Mouse (Mus musculus): ENCODE results near the gene Trpt1. TPM values are rescaled to one million over a fixed set of nuclear protein-coding genes. Genes with fewer than 3 reads are reported as not detected.
"Not testable (repeated sequence)": the region's sequence is repeated elsewhere in the genome, so short reads cannot be mapped to it uniquely, and the experiment has no call there.

Gene Trpt1
- polyA plus RNA-seq, 1 experiment = 24.2 TPM

DNA sequence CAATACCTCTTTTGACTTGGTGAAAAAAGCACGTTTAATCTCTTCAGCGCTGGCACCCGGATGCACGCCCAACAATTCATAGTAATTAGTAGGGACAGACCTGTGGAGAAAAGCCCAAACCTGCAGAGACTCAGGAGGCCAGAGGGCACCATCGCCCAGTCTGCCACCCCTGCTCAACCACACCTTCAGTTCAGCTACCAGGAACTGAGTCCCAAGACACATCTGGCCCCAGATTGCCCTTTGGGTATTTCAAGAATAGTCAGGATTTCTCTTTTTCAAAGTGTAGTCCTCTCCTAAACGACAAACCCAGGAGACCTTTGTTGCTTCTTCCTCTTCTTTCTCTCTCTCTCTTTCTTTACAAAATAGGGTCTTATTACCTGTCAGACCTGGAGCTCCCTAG lies 5.2 kb upstream of the Trpt1 start:
- no peak overlapping the region for H3K27ac ChIP-seq (ENCODE audit: insufficient read depth, low read length)
- no peak overlapping the region for H3K4me3 ChIP-seq (ENCODE audit: insufficient read depth, low read length)
- H3K4me1 ChIP-seq (ENCODE audit: control insufficient read depth, insufficient read depth, low read length) = 0 out of 2 replicates have a peak, but pooled peaks cover 2% of the 10 kb centered on the region
- TF ChIP-seq CTCF (IDR thresholded peaks at IDR 0.05; ENCODE audit: extremely low read depth, insufficient read depth, low read length) = no peak
- TF ChIP-seq POLR2A (IDR thresholded peaks at IDR 0.05; ENCODE audit: extremely low read depth, insufficient read depth, low read length) = no peak

DNA sequence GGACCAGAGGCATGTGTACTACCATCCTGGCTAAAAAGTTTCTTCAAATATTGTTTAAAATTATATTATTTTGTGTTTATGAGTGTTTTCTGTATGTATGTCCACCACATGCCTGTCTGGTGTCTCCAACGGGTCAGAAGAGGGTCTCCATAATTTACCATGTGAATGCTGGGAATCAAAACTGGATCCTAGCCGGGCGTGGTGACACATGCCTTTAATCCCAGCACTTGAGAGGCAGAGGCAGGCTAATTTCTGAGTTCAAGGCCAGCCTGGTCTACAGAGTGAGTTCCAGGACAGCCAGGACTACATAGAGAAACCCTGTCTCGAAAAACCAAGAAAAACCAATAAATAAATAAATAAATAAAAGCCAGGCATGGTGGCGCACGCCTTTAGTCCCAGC lies 4.8 kb upstream of the Trpt1 start:
- H3K4me3 ChIP-seq (ENCODE audit: insufficient read depth, low read length); H3K27ac ChIP-seq (ENCODE audit: insufficient read depth, low read length); H3K4me1 ChIP-seq (ENCODE audit: control insufficient read depth, insufficient read depth, low read length): not testable (repeated sequence)

DNA sequence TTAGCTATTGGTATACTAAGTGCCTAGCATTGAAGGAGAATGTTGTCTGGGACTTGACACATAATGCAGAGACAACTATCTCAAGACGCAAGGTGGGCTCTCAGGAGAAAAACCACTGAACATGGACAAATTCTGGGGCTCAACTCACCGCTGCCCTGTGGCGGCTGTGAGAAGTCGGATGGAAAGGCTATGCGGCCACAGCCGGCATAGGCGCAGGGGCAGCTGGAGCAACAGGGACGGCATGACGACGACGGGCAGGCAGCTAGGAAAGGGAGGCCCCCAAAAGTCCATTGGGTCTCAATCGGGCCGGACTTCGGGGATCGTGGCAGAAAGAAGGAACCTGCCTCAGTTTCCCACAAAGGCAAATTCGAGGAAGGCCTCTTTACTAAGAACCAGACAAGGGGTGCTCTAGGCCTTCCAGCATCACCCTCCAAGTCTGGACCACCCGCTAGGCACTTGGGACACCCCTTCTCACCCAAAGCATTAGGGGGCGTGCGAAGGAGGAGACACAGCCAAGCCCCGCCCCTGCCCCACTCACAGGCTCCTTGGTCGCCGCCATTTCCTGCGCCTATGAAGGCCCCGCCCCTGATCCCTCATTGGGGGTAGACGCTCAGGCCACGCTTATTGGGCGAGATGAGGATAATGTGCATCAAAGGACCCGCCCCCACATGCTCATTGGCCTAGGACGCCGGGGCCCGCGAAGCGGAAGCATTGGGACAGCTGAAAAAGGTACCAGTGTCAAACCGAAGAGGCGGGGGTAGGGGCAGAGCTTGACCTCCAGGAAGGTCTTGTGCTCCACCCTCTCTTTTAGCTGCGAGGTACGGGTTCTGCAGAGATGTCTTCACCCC lies 3.7 kb upstream of the Trpt1 start, which contains the start of gene Dnajc4:
Dnajc4 (minus strand) TSS at position 562 of the 848 bp plus-strand sequence.
- Histone ChIP-seq H3K4me3 (ENCODE audit: insufficient read depth, low read length) (peak within 1 kb of the TSS; percentile 47), H3K4me1 (ENCODE audit: control insufficient read depth, insufficient read depth, low read length) (peaks cover 5% of the 10 kb centered on the region; the same call in 1 of the 2 replicates), H3K27ac (ENCODE audit: insufficient read depth, low read length) (no peak within 1 kb of the TSS)
- 0 out of 2 replicates have a peak, but pooled peaks have one; percentile 5 for TF ChIP-seq POLR2A (IDR thresholded peaks at IDR 0.05; ENCODE audit: extremely low read depth, insufficient read depth, low read length)
- TF ChIP-seq CTCF (IDR thresholded peaks at IDR 0.05; ENCODE audit: extremely low read depth, insufficient read depth, low read length) = no peak

DNA sequence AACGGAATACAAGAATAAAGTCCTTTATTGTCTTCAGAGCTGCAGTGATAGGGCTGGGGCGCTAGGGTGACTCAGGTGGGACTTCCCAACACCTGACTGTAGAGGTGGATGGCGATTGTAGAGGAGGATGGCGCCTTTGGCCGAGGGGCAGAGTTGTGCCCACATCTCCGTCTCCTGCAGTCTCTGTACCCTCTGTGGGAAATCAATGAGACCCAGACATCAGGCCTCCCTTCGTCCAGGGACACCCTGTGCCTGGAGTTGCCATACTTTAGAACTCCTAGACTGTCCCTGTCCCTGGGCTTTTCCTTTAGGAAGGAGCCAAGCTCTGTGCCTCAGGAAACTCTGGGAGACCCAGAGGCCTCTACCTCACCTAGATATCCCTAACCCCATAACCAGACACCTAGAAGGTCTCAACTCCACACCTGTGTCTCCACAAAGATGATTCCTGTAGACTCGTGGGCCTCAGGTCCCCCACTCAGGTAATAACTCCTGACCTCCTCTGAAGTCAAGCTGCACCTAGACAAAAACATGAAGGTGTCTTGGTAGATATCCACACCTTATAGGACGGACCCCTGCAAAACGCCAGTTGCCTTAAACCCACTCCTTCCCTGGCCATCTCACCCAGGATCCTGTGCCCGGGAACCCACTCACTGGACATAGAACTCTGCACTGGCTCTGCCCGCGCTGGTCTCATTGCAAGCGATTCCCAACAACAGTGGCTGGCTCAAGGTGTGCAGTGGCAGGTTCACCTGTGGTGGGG lies 2.7 kb upstream of the Trpt1 start:
- Histone ChIP-seq H3K27ac (ENCODE audit: insufficient read depth, low read length) (no peak overlapping the region), H3K4me3 (ENCODE audit: insufficient read depth, low read length) (peak overlapping the region; percentile 47; the same call in 1 of the 2 replicates), H3K4me1 (ENCODE audit: control insufficient read depth, insufficient read depth, low read length) (peaks cover 4% of the 10 kb centered on the region; the same call in 1 of the 2 replicates)
- TF ChIP-seq POLR2A (IDR thresholded peaks at IDR 0.05; ENCODE audit: extremely low read depth, insufficient read depth, low read length) = no peak
- no peak for TF ChIP-seq CTCF (IDR thresholded peaks at IDR 0.05; ENCODE audit: extremely low read depth, insufficient read depth, low read length)

DNA sequence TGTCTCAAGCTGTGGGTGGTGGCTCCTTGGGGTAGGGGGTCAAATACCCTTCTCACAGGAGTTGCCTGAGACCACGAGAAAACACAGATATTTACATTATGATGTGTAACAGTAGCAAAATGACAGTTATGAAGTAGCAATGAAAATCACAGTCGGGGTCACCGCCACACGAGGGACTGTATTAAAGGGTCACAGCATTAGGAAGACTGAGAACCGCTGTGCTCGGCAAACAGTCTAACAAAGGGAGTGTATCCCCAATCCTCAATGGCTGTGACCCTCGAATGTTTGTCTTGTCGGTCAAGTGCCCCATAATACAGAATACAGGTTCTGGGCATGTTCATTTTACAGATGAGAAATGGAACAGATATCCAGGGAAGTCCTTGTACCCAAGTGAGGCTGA lies 1.9 kb upstream of the Trpt1 start:
- H3K4me3 ChIP-seq (ENCODE audit: insufficient read depth, low read length) = no peak overlapping the region
- no peak overlapping the region for H3K27ac ChIP-seq (ENCODE audit: insufficient read depth, low read length)
- peaks cover 4% of the 10 kb centered on the region; the same call in 1 of the 2 replicates for H3K4me1 ChIP-seq (ENCODE audit: control insufficient read depth, insufficient read depth, low read length)
- TF ChIP-seq CTCF (IDR thresholded peaks at IDR 0.05; ENCODE audit: extremely low read depth, insufficient read depth, low read length) (no peak), POLR2A (IDR thresholded peaks at IDR 0.05; ENCODE audit: extremely low read depth, insufficient read depth, low read length) (no peak)

DNA sequence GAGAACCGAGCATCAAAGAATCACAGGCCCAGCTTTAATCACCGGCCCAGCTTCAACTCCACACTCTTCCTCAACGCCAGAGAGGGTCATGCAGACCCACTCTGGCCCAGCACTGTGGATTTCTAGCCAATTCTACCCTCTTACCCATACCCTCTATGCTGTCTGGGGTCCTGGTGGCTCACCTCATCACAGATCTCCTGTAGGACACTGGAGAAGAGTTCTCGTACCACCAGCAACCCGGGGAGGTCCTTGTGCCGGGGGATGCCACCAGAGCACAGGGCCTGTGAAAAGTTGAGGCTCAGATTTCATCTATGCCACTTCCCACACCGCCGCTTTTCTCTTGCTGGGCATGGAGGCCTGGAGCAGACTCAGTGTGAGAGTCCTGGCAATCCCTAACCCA lies 1.4 kb upstream of the Trpt1 start:
- Histone ChIP-seq H3K4me1 (ENCODE audit: control insufficient read depth, insufficient read depth, low read length) (peaks cover 4% of the 10 kb centered on the region; the same call in 1 of the 2 replicates), H3K4me3 (ENCODE audit: insufficient read depth, low read length) (no peak overlapping the region), H3K27ac (ENCODE audit: insufficient read depth, low read length) (no peak overlapping the region)
- TF ChIP-seq CTCF (IDR thresholded peaks at IDR 0.05; ENCODE audit: extremely low read depth, insufficient read depth, low read length) (no peak), POLR2A (IDR thresholded peaks at IDR 0.05; ENCODE audit: extremely low read depth, insufficient read depth, low read length) (no peak)

DNA sequence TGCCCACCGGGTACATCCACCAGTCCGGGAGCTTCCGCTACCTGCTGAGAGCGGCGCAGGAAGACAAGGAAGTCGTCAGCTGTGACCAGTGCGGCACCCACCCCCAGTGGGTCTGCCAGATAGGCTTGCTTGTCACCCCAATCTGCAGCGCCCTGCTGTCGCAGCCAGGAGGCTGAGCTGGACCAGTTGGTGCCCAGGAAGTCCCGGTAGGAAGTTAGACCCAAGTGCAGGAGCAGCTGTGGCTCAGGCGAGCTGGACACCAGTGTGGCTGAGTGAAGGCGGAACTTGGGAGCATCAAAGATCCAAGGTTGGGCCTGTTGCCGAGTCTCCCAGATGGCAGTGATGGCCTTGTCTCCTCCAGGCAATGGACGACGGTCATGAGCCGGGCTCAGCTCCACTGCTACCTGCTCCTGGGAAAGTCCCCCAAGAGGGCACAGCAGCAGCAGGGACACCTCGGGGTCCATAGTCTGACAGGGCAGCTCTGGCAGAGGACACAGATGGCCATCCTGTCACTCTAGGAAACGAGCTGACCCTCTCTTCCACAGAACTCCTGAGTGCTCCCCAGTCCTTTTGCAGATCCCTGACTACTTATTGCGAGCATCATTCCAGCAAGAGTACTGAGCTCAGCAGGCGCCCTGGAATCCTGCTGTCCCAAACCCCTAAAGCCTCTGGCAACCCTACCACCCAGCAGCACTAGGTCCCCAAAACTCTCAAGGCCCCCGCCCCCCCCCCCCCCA lies 508 bp upstream of the Trpt1 start:
- peaks cover 4% of the 10 kb centered on the region; the same call in 1 of the 2 replicates for H3K4me1 ChIP-seq (ENCODE audit: control insufficient read depth, insufficient read depth, low read length)
- no peak overlapping the region for H3K27ac ChIP-seq (ENCODE audit: insufficient read depth, low read length)
- no peak for TF ChIP-seq CTCF (IDR thresholded peaks at IDR 0.05; ENCODE audit: extremely low read depth, insufficient read depth, low read length)
- H3K4me3 ChIP-seq (ENCODE audit: insufficient read depth, low read length) = peak overlapping the region; percentile 66

DNA sequence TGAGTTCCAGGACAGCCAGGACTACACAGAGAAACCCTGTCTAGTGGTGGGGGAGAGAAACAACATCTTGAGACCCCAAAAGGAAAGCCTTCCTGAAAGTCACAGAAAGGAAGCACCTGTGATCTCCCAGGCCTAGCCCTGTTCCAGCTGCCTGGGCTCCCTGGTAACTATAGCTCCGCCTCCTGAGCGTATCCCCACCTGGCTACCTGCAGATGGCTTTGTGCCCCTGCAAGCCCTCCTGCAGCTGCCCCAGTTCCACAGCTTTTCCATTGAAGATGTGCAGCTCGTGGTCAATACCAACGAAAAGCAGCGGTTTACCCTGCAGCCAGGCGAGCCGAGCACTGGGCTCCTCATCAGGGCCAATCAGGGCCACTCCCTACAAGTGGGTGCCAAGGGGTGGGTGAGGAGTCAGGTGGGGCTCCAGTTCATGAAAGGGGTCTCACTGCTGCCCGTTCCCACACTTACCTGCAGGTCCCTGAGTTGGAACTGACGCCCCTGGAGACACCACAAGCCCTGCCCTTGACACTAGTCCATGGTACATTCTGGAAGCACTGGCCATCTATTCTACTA lies 1.9 kb downstream of the Trpt1 start:
- no peak overlapping the region for H3K4me3 ChIP-seq (ENCODE audit: insufficient read depth, low read length)
- no peak overlapping the region for H3K27ac ChIP-seq (ENCODE audit: insufficient read depth, low read length)
- TF ChIP-seq CTCF (IDR thresholded peaks at IDR 0.05; ENCODE audit: extremely low read depth, insufficient read depth, low read length) (no peak), POLR2A (IDR thresholded peaks at IDR 0.05; ENCODE audit: extremely low read depth, insufficient read depth, low read length) (no peak)
- peaks cover 4% of the 10 kb centered on the region; the same call in 1 of the 2 replicates for H3K4me1 ChIP-seq (ENCODE audit: control insufficient read depth, insufficient read depth, low read length)
